Mouse (Mus musculus) bone marrow macrophage, adult 2 months (primary cell): ENCODE data around the gene Bmp7.

Source experiments
- CTCF ChIP-seq: IDR thresholded peaks from 2 replicates; pipeline ENCODE4 v1.5.1; 2012; ENCODE audit warnings: low read depth, mild to moderate bottlenecking, low read length, moderate library complexity
- POLR2A ChIP-seq: IDR thresholded peaks from 2 replicates; pipeline ENCODE4 v1.6.1; 2012; ENCODE audit warnings: mild to moderate bottlenecking, low read depth, low read length, borderline replicate concordance

- TF ChIP-seq CTCF, result no peak
- TF ChIP-seq POLR2A, result no peak
Measured at GRCm38 (mm10) chr2:172889222-172889621, 50.9 kb downstream of the Bmp7 start.
